Mouse (Mus musculus) heart, postnatal 14 days (tissue): ENCODE results near the gene Lysmd2. TPM values are rescaled to one million over a fixed set of nuclear protein-coding genes. Genes with fewer than 3 reads are reported as not detected.
"Not testable (repeated sequence)": the region's sequence is repeated elsewhere in the genome, so short reads cannot be mapped to it uniquely, and the experiment has no call there.

Source experiments
- DNase-seq, 2 experiments: peaks; one replicate each; pipeline ENCODE4 v3.0.0; 2021 to 2022
- intact Hi-C: fragments of 180-260 bp; cut with DNase I; formaldehyde crosslinking; loops from one replicate; pipeline ENCODE4 v1.15.1; 2025
- long read RNA-seq, 2 experiments: library from polyadenylated mRNA; stranded (forward); transcript quantifications; one replicate each; pipeline ENCODE4 v2.0.0; 2021
- total RNA-seq, 2 experiments: library from RNA; stranded (reverse); gene quantifications; 2 replicates each; pipeline ENCODE4 v1.2.3; 2021

Lysmd2 gene
- total RNA-seq: 1 to 10 TPM; 8.2 to 8.7 TPM
- long read RNA-seq, experiment 1, transcript Lysmd2-201 (3 exons, 1,189 nt): major isoform, 12 of 14 reads
- long read RNA-seq, experiment 1, partial matches to known transcripts: 0 of 14 reads
- long read RNA-seq, experiment 1, other reads (novel, unspliced or antisense): 2 of 14 reads
- long read RNA-seq, experiment 2, transcript Lysmd2-201 (3 exons, 1,189 nt): major isoform, 17 of 19 reads
- long read RNA-seq, experiment 2, partial matches to known transcripts: 1 of 19 reads
- long read RNA-seq, experiment 2, other reads (novel, unspliced or antisense): 1 of 19 reads

- intact Hi-C loops: loop anchor here (10.0 kb wide), 1 partner anchor 499 kb away; no protein-coding TSS in a partner anchor
- peak; percentile 85 to 88 for DNase-seq
Observed at GRCm38 (mm10) chr9:75625556-75626307, at the start of gene Lysmd2. Gene Lysmd2 (plus strand): TSS chr9:75625741.

DNA sequence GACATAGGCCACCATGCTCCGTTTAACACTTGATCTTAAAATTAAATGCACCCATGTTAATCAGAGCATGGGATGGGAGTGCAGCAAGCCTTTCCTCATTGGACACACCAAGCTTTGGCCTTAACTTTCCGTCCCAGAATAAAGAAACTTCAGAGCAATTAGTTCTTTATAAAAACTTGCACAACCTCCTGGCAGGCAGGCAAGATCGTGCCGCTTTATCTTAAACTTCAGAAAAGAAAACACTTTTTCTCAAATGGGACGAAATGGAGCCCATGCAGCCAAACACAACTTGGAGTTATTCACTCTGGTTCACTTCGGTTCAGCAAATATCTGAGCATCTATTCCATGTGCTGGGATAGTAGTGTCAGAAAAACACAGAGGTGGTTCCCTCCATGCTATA is 46.2 kb upstream of the Lysmd2 start:
- peak in 1 of 2 experiments; percentile 13 for DNase-seq
- intact Hi-C loops: no loop called here

GRCm38 (mm10) chr9:75581694-75582350 is 43.7 kb upstream of the Lysmd2 start:
- DNase-seq: peak in 1 of 2 experiments; percentile 33
- intact Hi-C loops: loop anchor here (2.0 to 5.0 kb wide), 3 partner anchors 61 to 221 kb away; no protein-coding TSS in a partner anchor

- intact Hi-C loops: no loop called here
- no peak for DNase-seq
Observed at GRCm38 (mm10) chr9:75589850-75590790, 35.4 kb upstream of the Lysmd2 start.

- intact Hi-C loops: no loop called here
- DNase-seq: no peak
Observed at GRCm38 (mm10) chr9:75593481-75593880, 32.1 kb upstream of the Lysmd2 start.

DNA sequence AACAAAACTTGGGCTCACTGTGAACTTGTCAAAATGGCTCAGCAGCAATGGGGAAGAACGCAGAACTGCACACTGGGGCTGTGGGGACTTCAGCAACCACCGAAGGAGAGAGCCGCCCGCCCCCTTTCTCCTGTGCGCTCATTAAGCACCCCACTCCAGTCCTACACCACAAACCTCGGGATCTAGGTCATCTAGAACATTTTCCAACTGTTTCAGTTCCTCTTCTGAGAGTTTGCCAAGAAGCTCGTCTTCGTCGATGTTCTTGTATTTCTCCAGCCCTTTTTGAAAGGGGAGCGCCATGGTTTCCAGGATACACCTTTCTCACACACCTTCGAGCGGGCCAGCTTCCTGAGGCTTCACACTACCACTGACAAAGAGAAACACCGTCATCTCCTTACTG is 28.5 kb upstream of the Lysmd2 start:
- intact Hi-C loops: no loop called here
- no peak for DNase-seq

DNA sequence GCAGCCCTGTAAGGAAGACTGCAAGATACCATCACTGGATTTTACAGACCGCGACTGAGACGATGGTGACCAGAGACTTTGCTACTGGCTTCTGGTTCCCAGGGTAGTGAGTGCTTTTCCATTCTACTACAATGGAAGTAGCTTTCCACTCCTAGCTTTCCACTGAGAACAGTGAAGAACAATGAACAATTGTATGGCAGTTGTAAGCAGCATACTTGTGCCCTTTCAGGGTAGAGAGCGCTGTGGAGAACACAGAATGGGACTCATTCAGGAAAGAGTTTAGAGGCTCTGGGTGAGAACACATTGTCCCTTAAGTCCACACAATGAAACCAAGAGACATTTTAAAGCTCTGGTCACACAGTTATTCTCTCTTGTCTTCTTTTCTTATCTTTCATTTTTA is 27.9 kb upstream of the Lysmd2 start:
- intact Hi-C loops: no loop called here
- DNase-seq: no peak

DNA sequence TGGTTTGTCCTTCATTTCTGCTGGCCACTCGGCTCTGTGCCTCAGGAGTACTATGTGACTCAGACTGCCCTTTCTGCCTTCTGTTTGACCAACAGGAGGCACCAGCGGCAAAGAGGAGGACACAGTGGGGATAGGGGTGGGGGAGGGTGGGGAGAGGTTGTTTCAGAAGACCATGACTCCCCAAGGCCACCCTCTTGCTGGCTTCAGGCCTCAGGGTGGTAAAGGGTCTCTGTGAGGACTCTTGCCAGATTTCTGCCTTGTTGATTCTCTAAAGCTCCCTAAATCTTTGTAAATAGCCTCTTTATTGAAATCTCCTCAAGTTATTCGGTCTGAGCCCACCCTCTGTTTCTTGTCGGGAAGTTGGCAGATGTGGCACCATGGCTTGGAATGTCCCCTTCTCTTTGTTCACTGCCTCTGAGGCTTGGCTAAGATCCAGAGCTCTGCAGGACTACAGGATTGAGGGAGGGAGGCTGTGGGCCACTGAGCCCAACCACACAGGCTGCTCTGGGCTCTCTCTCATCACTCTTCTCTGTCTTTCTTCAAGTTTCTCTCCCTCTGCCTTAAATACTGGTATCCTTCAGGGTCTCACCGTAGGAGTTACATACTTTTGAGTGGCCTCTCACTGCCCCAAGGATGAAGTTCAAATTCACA is 26.2 kb upstream of the Lysmd2 start:
- intact Hi-C loops: no loop called here
- DNase-seq: peak; percentile 13 to 23

DNA sequence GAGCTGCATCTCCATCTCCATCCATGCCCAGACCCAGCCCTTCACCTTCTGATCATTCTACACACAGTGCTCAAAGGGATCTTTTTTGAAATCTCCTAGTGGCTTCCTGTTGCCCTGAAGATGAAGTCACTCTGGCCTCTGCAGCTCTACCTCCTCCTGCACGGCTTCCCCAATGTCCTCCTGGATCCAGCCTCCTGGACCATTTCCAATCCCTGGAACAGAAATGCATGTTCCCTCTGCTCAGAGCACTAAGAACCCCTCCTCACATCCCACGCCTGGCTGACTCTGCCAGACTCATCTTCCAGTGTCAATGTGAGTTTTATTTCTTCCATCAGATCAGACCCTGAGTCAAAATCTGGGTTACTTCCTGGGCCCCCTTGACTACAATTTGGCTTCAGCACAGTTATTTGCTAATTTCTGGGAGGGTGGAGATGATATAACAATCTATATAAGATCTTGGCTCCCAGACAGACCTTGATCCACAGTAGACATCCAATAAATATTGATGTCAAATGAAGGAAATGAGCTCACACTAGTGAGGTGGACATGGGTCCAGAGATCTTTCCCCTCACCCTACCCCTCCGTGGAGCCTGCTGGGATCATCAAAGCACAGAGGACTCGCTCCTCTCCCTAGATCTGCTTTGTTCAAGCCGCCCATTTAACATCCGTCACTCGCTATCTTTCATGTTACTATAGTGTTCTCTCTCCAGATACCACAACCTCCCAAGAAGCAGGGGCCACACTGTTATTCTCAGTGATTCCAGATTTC is 25.2 kb upstream of the Lysmd2 start:
- intact Hi-C loops: no loop called here
- DNase-seq: no peak

DNA sequence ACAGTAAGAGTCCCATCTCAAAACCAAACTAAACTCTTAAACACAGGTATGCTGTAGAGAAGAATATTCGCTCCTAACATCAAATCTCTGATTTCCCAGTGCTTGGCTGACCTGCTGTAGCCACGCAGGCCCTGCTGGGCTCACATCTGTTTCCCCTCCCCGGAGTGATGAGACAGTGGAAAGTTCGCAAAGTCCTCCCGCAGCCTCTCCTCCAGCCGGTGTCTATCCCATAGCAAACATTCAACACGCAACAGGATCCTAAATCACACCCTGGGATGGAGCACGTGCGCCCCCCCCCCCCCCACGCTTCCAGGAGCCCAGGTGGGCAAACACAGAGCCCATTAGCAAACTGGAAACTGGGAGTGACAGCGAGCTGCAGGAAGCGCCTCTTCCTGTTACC is 24.0 kb upstream of the Lysmd2 start:
- intact Hi-C loops: no loop called here
- DNase-seq: no peak

DNA sequence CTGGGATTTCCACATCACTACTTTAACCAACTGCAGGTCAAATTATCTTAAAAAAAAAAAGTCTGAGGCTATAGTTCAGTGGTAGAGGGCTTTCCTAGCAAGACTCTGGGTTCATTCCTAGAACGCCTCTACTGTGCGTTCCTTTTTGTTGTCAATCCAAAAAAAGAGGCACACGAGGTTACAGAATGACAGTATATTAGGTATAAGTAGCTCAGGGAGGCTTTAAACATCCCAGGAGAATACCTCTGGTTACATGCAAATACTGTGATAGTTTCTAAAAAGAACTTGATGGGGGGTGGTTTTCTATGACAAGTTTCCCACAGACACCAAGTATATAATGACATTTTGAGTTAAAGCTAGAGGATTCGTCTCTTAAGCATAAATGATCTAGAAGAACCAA is 18.0 kb upstream of the Lysmd2 start:
- intact Hi-C loops: no loop called here
- no peak for DNase-seq

- DNase-seq: no peak
- intact Hi-C loops: no loop called here
Observed at GRCm38 (mm10) chr9:75609505-75609904, 16.0 kb upstream of the Lysmd2 start.

- intact Hi-C loops: no loop called here
- DNase-seq: no peak
Observed at GRCm38 (mm10) chr9:75609965-75610364, 15.6 kb upstream of the Lysmd2 start.

DNA sequence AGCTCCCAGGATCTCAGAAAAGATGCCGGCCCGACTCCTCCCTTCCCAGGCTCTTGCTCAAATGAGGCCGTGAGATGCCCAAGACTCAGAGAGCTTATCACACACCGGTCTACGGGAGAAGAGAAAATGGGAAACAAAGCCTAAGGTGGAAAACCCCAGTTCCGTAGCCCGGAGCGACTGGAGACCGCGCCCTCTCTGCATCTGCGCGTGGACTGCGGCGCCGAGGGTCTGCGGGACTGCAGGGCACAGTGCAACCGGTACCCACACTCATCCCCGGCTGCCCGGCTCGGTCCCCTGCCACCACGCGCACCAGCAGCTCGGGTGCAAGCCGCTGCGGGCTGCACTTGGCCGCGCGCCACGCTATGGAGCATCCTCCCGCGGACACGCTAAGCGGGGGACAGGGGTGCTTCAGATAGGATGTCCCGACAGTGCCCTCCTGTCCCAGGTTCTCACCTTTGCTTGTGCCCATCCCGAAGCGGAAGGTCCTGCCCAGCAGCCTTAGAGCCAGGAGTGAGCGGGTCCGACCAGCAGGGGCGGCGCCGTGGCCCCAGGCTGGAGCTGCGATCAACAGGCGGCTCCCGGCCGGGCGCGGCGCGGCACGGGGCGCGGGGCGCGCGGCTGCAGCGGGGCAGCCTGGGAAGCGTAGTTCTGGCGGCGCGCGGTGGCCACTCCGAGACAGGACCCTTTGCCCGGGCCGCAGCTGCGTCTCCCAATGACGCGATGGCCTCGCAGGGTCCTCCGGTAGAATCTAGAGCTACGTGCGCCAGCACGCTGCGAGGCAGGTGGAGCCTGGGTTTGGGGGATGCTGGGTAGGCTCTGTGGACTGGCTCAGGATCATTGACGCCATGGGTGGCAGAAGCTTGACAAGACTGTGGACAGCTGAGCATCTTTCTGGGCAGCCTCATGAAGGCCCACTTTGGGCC is 14.7 kb upstream of the Lysmd2 start, which contains the start of gene Tmod2:
TSS of gene Tmod2 (minus strand) at position 755 of the 923 bp plus-strand sequence.
- peak; percentile 60 to 66 for DNase-seq

DNA sequence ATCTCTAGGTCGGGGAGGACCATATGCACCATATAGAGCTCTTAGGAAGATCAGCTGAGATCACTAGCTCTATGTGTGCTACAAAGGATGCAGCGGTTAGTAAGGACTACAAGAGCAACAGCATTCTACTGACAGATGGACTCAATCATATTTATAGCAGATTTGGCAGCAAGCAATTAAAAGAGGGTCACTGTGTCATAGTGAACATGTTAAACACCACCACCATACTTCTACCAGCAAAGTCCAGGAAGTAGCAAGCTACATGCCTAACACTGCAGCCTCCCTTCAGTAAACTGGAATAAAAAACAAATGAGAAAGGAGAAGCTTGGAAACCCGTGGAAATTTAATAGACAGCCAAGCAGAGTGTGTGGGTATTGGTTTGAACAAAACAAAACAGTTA is 9.0 kb upstream of the Lysmd2 start:
- intact Hi-C loops: no loop called here
- DNase-seq: no peak

More for the DNA sequence above, 14.7 kb upstream of the Lysmd2 start, which contains the start of gene Tmod2:
- intact Hi-C loops: no loop called here

DNA sequence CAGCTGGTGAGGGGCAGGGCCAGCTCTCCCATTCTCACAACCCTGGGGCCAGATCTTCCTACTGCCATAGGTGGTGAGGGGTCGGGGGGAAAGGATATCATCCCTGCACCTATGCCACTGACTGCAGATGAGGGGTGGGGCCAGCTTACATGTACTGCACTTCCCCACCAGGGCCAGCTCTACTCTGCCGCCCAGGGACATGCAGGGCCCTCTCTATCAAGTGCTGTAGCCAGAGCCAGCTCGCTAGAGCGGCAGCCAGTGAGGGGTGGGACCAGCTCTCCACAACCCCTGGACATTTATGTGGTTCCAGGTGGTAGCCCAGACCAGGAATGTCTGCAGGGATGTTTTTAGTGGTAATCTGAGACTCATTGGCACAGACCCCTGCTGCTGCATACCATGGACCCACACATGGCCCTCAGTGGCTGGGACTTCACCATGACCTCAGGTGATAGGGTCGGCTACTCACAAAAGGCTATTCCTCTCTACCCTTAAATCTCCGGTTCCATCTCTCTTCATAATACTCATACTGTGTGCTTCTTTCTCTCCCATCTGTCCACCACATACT is 6.6 kb upstream of the Lysmd2 start:
- intact Hi-C loops: no loop called here
- DNase-seq: no peak

DNA sequence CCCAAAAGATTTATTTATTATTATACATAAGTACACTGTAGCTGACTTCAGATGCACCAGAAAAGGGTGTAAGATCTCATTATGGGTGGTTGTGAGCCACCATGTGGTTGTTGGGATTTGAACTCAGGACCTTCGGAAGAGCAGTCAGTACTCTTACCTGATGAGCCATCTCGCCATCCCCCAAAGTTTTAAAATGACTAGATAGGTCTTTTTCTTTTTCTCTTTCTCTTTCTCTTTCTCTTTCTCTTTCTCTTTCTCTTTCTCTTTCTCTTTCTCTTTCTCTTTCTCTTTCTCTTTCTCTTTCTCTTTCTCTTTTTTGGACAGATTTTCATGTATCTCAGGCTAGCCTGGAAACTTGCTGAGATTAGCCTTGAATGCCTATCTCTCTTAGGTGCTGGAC is 5.8 kb upstream of the Lysmd2 start:
- DNase-seq: not testable (repeated sequence)
- intact Hi-C loops: loop anchor here (10.0 kb wide), 1 partner anchor 505 kb away; no protein-coding TSS in a partner anchor
